Comparison of ENCODE assay signal across 21 mouse cellular contexts in the genomic region with DNA sequence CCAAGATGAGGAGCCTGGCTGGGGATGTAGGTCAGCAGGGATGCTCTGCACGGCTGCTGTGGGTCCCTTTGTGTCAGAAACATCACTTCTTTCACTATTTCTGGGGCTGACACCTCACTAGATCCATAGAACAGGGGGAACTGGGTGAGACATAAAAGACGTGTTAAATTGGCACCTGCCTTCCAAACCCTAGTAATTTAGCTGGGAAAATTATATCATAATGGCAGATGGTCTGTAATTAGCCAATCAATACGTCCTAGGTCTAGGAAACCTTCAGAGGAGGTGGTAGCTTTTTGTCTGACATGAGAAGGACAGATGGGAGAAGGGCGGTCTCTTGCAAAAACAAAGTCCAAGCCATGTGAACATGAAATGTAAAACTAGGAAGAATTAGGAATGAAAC. TPM values are rescaled to one million over a fixed set of nuclear protein-coding genes. Genes with fewer than 3 reads are reported as not detected.
DNase-seq lines count a peak whose midpoint lies in the region; ATAC-seq and TF ChIP-seq lines count a peak whose summit lies in the region.
"Had no signal": no experiment of that assay in that cellular context is flagged by ENCODE, and none has a peak within 500 bp of the region (broad histone marks: within the 10 kb centered on the region; RNA-seq: fewer than 3 reads in every experiment).

No protein-coding gene starts in this region.

- peak overlapping the region; percentile 57 for H3K27ac ChIP-seq in forebrain, embryonic 13.5 days
- H3K27ac ChIP-seq in forebrain, embryonic 12.5 days = no peak overlapping the region
- H3K27ac ChIP-seq in left cerebral cortex, adult 2 months = peak overlapping the region; percentile 86; the same call in 1 of the 2 replicates
- 0 out of 2 replicates have a peak overlapping the region, but pooled peaks have one; percentile 80 for H3K27ac ChIP-seq in spleen, adult 2 months (ENCODE audit: insufficient read depth, low read length)
- H3K27ac ChIP-seq: embryonic facial prominence, embryonic 13.5 days; hindbrain, embryonic 10.5 days; hindbrain, embryonic 14.5 days had no signal

- no peak for TF ChIP-seq CTCF in left cerebral cortex, adult 2 months (IDR thresholded peaks at IDR 0.05)
- TF ChIP-seq CTCF in spleen, adult 2 months (IDR thresholded peaks at IDR 0.05; ENCODE audit: extremely low read depth, insufficient read depth, insufficient read length, insufficient replicate concordance) = no peak

- intact Hi-C loops in left cerebral cortex, adult 2 months (cut with DNase I) = loop anchor here (2.0 kb wide), 1 partner anchor 13 kb away; no protein-coding TSS in a partner anchor
- intact Hi-C loops in left cerebral cortex, postnatal 4 days (cut with DNase I) = no loop called here

- H3K9me3 ChIP-seq in forebrain, embryonic 13.5 days (replicated peaks) = 0 out of 2 replicates have a peak, but pooled peaks cover 4% of the 10 kb centered on the region
- no peaks in the 10 kb centered on the region for H3K9me3 ChIP-seq in forebrain, embryonic 12.5 days
- H3K9me3 ChIP-seq: embryonic facial prominence, embryonic 13.5 days; G1E; heart, embryonic 12.5 days; hindbrain, embryonic 10.5 days had no signal

- 0 out of 2 replicates have a peak, but pooled peaks cover 6% of the 10 kb centered on the region for H3K4me1 ChIP-seq in forebrain, embryonic 13.5 days
- H3K4me1 ChIP-seq in forebrain, embryonic 12.5 days = no peaks in the 10 kb centered on the region
- peaks cover 3% of the 10 kb centered on the region; the same call in 1 of the 2 replicates for H3K4me1 ChIP-seq in spleen, adult 2 months (ENCODE audit: control insufficient read depth, insufficient read depth, insufficient read length)
- H3K4me1 ChIP-seq: embryonic facial prominence, embryonic 13.5 days had no signal

- DNase-seq in frontal cortex, postnatal 36 days (ENCODE audit: low spot score in 2 of 2) = no peak
- no peak for DNase-seq in left cerebral cortex, adult 2 months (ENCODE audit: extremely low spot score in 1 of 2, low spot score in 2 of 2)
- no peak for DNase-seq in left cerebral cortex, postnatal 4 days
- DNase-seq in spleen, adult 2 months (ENCODE audit: low read depth in 1 of 2, low spot score in 2 of 2) = no peak
- no peak for DNase-seq in spleen, adult 12 weeks (ENCODE audit: low spot score)
- DNase-seq: adrenal gland, postnatal 10 days; B cell, adult 2 months; cerebellum, adult 11-12 months; cerebellum, adult 9-10 months; cerebellum, postnatal 36 days; gastrocnemius, adult 2 months; gastrocnemius, postnatal 25 days had no signal

- no peak overlapping the region for H3K4me3 ChIP-seq in forebrain, embryonic 13.5 days
- no peak overlapping the region for H3K4me3 ChIP-seq in forebrain, embryonic 12.5 days (replicated peaks)
- H3K4me3 ChIP-seq in left cerebral cortex, adult 2 months = no peak overlapping the region
- no peak overlapping the region for H3K4me3 ChIP-seq in spleen, adult 2 months (ENCODE audit: extremely low read depth, insufficient read depth, insufficient read length)
- H3K4me3 ChIP-seq: embryonic facial prominence, embryonic 13.5 days; gastrocnemius, adult 2 months; heart, embryonic 12.5 days; hindbrain, embryonic 10.5 days had no signal

- peak; percentile 27 for ATAC-seq in forebrain, embryonic 13.5 days
- no peak for ATAC-seq in forebrain, embryonic 12.5 days (ENCODE audit: low FRiP score)
- ATAC-seq in frontal cortex, adult (ENCODE audit: low TSS enrichment) = 0 out of 2 replicates have a peak, but pooled peaks have one; percentile 32
- ATAC-seq: CD4-positive, CD25-positive, alpha-beta regulatory T cell, adult 4 months had no signal

- no peak for TF ChIP-seq POLR2A in spleen, adult 2 months (IDR thresholded peaks at IDR 0.05; ENCODE audit: low read depth, low read length)

- H3K27me3 ChIP-seq in forebrain, embryonic 13.5 days = no peaks in the 10 kb centered on the region
- H3K27me3 ChIP-seq in forebrain, embryonic 12.5 days = no peaks in the 10 kb centered on the region
- no peaks in the 10 kb centered on the region for H3K27me3 ChIP-seq in spleen, adult 2 months (ENCODE audit: control insufficient read depth, insufficient read depth, low read length)
- H3K27me3 ChIP-seq: embryonic facial prominence, embryonic 13.5 days; heart, embryonic 12.5 days had no signal

- no peak overlapping the region for H3K9ac ChIP-seq in forebrain, embryonic 13.5 days
- H3K9ac ChIP-seq in forebrain, embryonic 12.5 days = no peak overlapping the region
- H3K9ac ChIP-seq: embryonic facial prominence, embryonic 13.5 days; heart, embryonic 12.5 days; hindbrain, embryonic 14.5 days had no signal

- H3K4me2 ChIP-seq in forebrain, embryonic 13.5 days = no peak overlapping the region
- no peak overlapping the region for H3K4me2 ChIP-seq in forebrain, embryonic 12.5 days
- H3K4me2 ChIP-seq: embryonic facial prominence, embryonic 13.5 days; heart, embryonic 12.5 days; hindbrain, embryonic 14.5 days had no signal

- H3K36me3 ChIP-seq in forebrain, embryonic 13.5 days (ENCODE audit: poor library complexity, severe bottlenecking) = no peaks in the 10 kb centered on the region
- H3K36me3 ChIP-seq in forebrain, embryonic 12.5 days (replicated peaks) = no peaks in the 10 kb centered on the region
- no peaks in the 10 kb centered on the region for H3K36me3 ChIP-seq in spleen, adult 2 months (ENCODE audit: control insufficient read depth, insufficient read depth, low read length)
- H3K36me3 ChIP-seq: embryonic facial prominence, embryonic 13.5 days; G1E; heart, embryonic 12.5 days; hindbrain, embryonic 10.5 days had no signal

- 58% methylated on average over 4 of the region's 4 CpGs for WGBS in forebrain, embryonic 13.5 days
- WGBS in forebrain, embryonic 12.5 days = 66% methylated on average over 4 of the region's 4 CpGs
- 81% methylated on average over 4 of the region's 4 CpGs for WGBS in spleen, adult 2 months

RNA-seq across cellular contexts. Expression of a gene that starts 11.6 kb away (rescaled TPM):
- 3.5 and 3.7 TPM in 2 replicates for polyA plus RNA-seq in forebrain, embryonic 13.5 days (2015; fragmentation: Nextera tagmentation; extraction: Ambion mirVana)
- 6.6 and 7.3 TPM in 2 replicates for polyA plus RNA-seq in forebrain, embryonic 12.5 days (2016; fragmentation: Nextera tagmentation; extraction: Ambion mirVana)
- 10 to 100 TPM; 39.4 to 40.1 TPM for total RNA-seq in left cerebral cortex, adult 2 months (2021)
- 10 to 100 TPM; 17.4 to 22.9 TPM for total RNA-seq in left cerebral cortex, postnatal 4 days (2021)
- 20.4 and 26.2 TPM in 2 replicates for polyA plus RNA-seq in spleen, adult 2 months (2012; rRNA removed)
